Mouse (Mus musculus): ENCODE results near the gene Rnase2b.

DNA sequence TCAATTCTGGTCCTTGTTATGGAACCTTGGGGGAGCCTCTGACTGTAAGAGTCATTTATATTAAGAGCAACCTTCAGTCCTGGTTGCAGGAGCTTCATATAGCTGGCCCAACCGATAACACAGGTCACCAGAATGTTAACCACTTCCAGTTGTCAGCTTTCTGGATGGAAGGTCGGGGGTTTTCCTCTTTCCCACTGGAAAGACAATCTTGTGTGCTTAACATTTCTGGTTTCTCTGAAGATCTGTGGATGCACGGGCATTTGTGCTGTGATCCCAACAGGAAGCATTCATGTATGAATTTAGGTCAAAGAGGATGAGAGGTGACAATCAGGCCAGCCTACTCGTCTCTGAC, 32.5 kb upstream of the Rnase2b start:
- TF ChIP-seq CTCF (IDR thresholded peaks at IDR 0.05; ENCODE audit: extremely low read depth, insufficient read depth, insufficient read length, insufficient replicate concordance) (no peak), POLR2A (IDR thresholded peaks at IDR 0.05; ENCODE audit: low read depth, low read length) (no peak)
